8 mouse cellular contexts compared by ENCODE assay signal in the genomic region with DNA sequence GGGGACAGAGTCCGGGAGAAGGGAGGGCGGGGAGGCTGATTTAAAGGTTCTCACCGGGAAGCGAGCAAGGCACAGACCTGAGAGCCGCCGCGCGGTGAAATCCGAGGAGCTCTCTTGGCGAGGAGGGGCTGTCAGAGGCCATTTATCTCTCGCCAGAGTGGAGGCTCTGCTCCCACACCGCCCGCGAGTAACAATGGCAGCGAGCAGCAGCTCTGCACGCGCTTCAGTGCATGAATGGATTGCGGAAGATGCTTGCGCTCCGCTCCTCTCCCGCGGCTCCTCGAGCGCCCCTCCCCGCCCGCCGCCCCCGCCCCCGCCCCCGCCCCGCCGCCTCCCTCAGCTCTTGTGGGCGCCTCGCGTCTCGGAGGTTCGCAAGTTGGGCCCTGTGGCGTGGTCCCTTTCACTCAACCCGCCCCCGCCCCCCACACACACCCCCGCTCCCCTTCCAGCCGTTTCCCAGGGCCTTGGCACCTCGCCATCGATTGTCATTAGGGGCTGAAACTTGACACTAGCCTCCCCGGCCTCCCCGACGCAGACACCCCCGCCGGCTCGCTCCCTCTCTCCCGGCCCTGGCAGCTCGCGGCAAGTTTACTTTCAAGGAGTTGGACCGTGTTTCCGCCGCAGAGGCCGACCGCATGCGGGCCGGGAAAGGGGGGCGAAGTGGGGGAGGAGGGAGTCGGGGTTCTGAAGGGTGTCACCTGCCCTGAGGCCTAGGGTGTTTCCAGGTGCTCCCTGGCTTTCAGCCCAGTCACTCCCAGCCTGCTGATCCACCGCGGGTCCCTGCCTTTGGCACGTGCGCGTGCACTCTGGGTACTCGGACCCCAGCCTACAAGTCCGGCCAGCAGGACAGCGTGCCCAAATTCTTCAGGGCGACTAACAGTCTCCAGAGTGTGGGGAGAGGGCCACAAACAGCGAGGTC. TPM values are rescaled to one million over a fixed set of nuclear protein-coding genes. Genes with fewer than 3 reads are reported as not detected.
A peak's percentile ranks its signal among the peaks of the same experiment; 100 is the strongest.
DNase-seq lines count a peak whose midpoint lies in the region; ATAC-seq lines count a peak whose summit lies in the region.

No protein-coding gene starts in this region.

- peaks cover 90% of the 10 kb centered on the region for H3K27me3 ChIP-seq in kidney, embryonic 15.5 days
- no peaks in the 10 kb centered on the region for H3K27me3 ChIP-seq in splenic B cell, adult 2 months (ENCODE audit: control insufficient read depth, insufficient read depth, low read length, poor library complexity, severe bottlenecking)

- ATAC-seq in granulocyte monocyte progenitor cell, adult 5-6 weeks (replicated peaks; ENCODE audit: poor library complexity, severe bottlenecking) = peak; percentile 42
- ATAC-seq in kidney, embryonic 15.5 days (replicated peaks; ENCODE audit: low FRiP score) = peak; percentile 73

- peak; percentile 73 for DNase-seq in ovary, postnatal 36 days (ENCODE audit: low spot score)
- DNase-seq in ovary, postnatal 10 days (ENCODE audit: low spot score) = no peak
- DNase-seq in adrenal gland, postnatal 36 days = peak; percentile 53 to 55
- peak; percentile 65 for DNase-seq in lung, postnatal 14 days
- DNase-seq in splenic B cell, adult 2 months (ENCODE audit: low read depth, low spot score) = peak; percentile 59
- DNase-seq in layer of hippocampus, adult 9-11 months = no peak

- peak overlapping the region; percentile 58 for H3K9ac ChIP-seq in kidney, embryonic 15.5 days

- no peaks in the 10 kb centered on the region for H3K36me3 ChIP-seq in kidney, embryonic 15.5 days
- no peaks in the 10 kb centered on the region for H3K36me3 ChIP-seq in splenic B cell, adult 2 months (ENCODE audit: control insufficient read depth, insufficient read depth, low read length, poor library complexity, severe bottlenecking)

- H3K4me1 ChIP-seq in kidney, embryonic 15.5 days = peaks cover 71% of the 10 kb centered on the region

- peak overlapping the region; percentile 57 for H3K4me3 ChIP-seq in kidney, embryonic 15.5 days (replicated peaks)

- no peaks in the 10 kb centered on the region for H3K9me3 ChIP-seq in kidney, embryonic 15.5 days (replicated peaks)

- 2% methylated on average over 45 of the region's 72 CpGs for WGBS in kidney, embryonic 15.5 days

- peak overlapping the region; percentile 66 for H3K4me2 ChIP-seq in kidney, embryonic 15.5 days

- peak overlapping the region; percentile 94 for H3K27ac ChIP-seq in kidney, embryonic 15.5 days

RNA-seq across cellular contexts. Expression of a gene that starts 31.7 kb away (rescaled TPM):
- total RNA-seq in adrenal gland, postnatal 36 days (2021) = 10 to 100 TPM; 14.5 to 16.0 TPM
- 36.0 and 55.0 TPM in 2 replicates for total RNA-seq in granulocyte monocyte progenitor cell, adult 5-6 weeks (2014; fragmentation: Nextera tagmentation)
- 30.6 and 32.7 TPM in 2 replicates for total RNA-seq in granulocyte monocyte progenitor cell, adult 5-6 weeks (2017)
- 18.8 and 19.3 TPM in 2 replicates for polyA plus RNA-seq in kidney, embryonic 15.5 days (2015; fragmentation: Nextera tagmentation; extraction: Ambion mirVana)

Comparison
In these comparisons a context has a peak if more than half of its experiments do, and no peak if none do; other contexts are left out.
1. DNase-seq: peak in ovary, postnatal 36 days (single experiment), adrenal gland, postnatal 36 days (2 of 2), lung, postnatal 14 days (single experiment) and splenic B cell, adult 2 months (single experiment); none in ovary, postnatal 10 days (single experiment) and layer of hippocampus, adult 9-11 months (single experiment).